ENCODE assay signal across 30 mouse cellular contexts in genomic region chr8:107181122-107181521, GRCm38 (mm10).
"Had no signal": no experiment of that assay in that cellular context is flagged by ENCODE, and none has a peak within 500 bp of the region (broad histone marks: within the 10 kb centered on the region; RNA-seq: fewer than 3 reads in every experiment).

No protein-coding gene starts in this region.

- DNase-seq: left cerebral cortex, postnatal 4 days; liver; liver, embryonic 13.5 days; liver, postnatal 0 days; lung, adult 18-20 months; lung, adult 2 months; lung, embryonic 14.5 days; lung, postnatal 10 days; lung, postnatal 14 days; lung, postnatal 36 days; lung, postnatal 4 days; midbrain, embryonic 14.5 days had no signal

- H3K4me3 ChIP-seq: limb, embryonic 10.5 days; limb, embryonic 12.5 days; limb, embryonic 13.5 days; limb, embryonic 15.5 days; liver, embryonic 12.5 days; liver, embryonic 13.5 days; liver, embryonic 15.5 days; lung, embryonic 15.5 days; megakaryocyte, embryonic 14.5 days; midbrain, embryonic 10.5 days; midbrain, embryonic 12.5 days; midbrain, embryonic 13.5 days; midbrain, embryonic 15.5 days; myocyte; neural tube, embryonic 12.5 days had no signal

- H3K27me3 ChIP-seq: limb, embryonic 12.5 days; limb, embryonic 13.5 days; limb, embryonic 15.5 days; liver, embryonic 12.5 days; liver, embryonic 13.5 days; liver, embryonic 15.5 days; lung, embryonic 15.5 days; megakaryocyte, embryonic 14.5 days; midbrain, embryonic 12.5 days; midbrain, embryonic 13.5 days; midbrain, embryonic 15.5 days; neural tube, embryonic 12.5 days had no signal

- H3K9me3 ChIP-seq: limb, embryonic 10.5 days; limb, embryonic 15.5 days; liver, embryonic 15.5 days; lung, embryonic 15.5 days; midbrain, embryonic 12.5 days; midbrain, embryonic 15.5 days; neural tube, embryonic 12.5 days had no signal

- H3K4me1 ChIP-seq: limb, embryonic 10.5 days; limb, embryonic 12.5 days; limb, embryonic 13.5 days; limb, embryonic 15.5 days; liver, embryonic 12.5 days; liver, embryonic 13.5 days; liver, embryonic 15.5 days; lung, embryonic 15.5 days; megakaryocyte, embryonic 14.5 days; midbrain, embryonic 10.5 days; midbrain, embryonic 12.5 days; midbrain, embryonic 13.5 days; midbrain, embryonic 15.5 days; neural tube, embryonic 12.5 days had no signal

- H3K4me2 ChIP-seq: limb, embryonic 12.5 days; limb, embryonic 13.5 days; limb, embryonic 15.5 days; liver, embryonic 11.5 days; liver, embryonic 12.5 days; liver, embryonic 13.5 days; liver, embryonic 15.5 days; lung, embryonic 14.5 days; lung, embryonic 15.5 days; midbrain, embryonic 11.5 days; midbrain, embryonic 12.5 days; midbrain, embryonic 13.5 days; midbrain, embryonic 15.5 days; neural tube, embryonic 12.5 days had no signal

- H3K9ac ChIP-seq: limb, embryonic 12.5 days; limb, embryonic 13.5 days; limb, embryonic 15.5 days; liver, embryonic 12.5 days; liver, embryonic 13.5 days; liver, embryonic 14.5 days; liver, embryonic 15.5 days; liver, postnatal 0 days; lung, embryonic 14.5 days; lung, embryonic 15.5 days; midbrain, embryonic 12.5 days; midbrain, embryonic 13.5 days; midbrain, embryonic 15.5 days; neural tube, embryonic 12.5 days had no signal

- H3K27ac ChIP-seq: limb, embryonic 10.5 days; limb, embryonic 12.5 days; limb, embryonic 13.5 days; limb, embryonic 15.5 days; liver, embryonic 12.5 days; liver, embryonic 13.5 days; liver, embryonic 14.5 days; liver, embryonic 15.5 days; lung, embryonic 15.5 days; macrophage; midbrain, embryonic 10.5 days; midbrain, embryonic 12.5 days; midbrain, embryonic 13.5 days; midbrain, embryonic 15.5 days; neural tube, embryonic 12.5 days had no signal
